Mouse (Mus musculus): ENCODE results near the gene Zfp92.

GRCm38 (mm10) chrX:73468330-73468729 is 57.4 kb downstream of the Zfp92 start:
- TF ChIP-seq CTCF (IDR thresholded peaks at IDR 0.05; ENCODE audit: low read depth) = no peak
- no peak for TF ChIP-seq EP300 (IDR thresholded peaks at IDR 0.05; ENCODE audit: low read depth)

Measured in liver, postnatal 0 days (tissue).